Mouse (Mus musculus) hematopoietic stem cell, adult 5-6 weeks (primary cell): ENCODE measurements around the gene Hspb6. TPM values are rescaled to one million over a fixed set of nuclear protein-coding genes. Genes with fewer than 3 reads are reported as not detected.

Experiments used
- ATAC-seq, 2 experiments: fragments of 125-278 bp in 1 of 2; replicated peaks in 1 of 2; 2 replicates each; pipeline ENCODE4 v1.8.0; 2016 to 2017; ENCODE audit warnings: inconsistent platforms in 2 of 2, mild to moderate bottlenecking in 2 of 2, moderate number of reproducible peaks in 2 of 2, low read depth in 1 of 2, moderate TSS enrichment in 1 of 2; ENCODE audit not compliant: low FRiP score in 2 of 2, poor library complexity in 2 of 2, severe bottlenecking in 2 of 2, insufficient read depth in 1 of 2, low TSS enrichment in 1 of 2
- total RNA-seq: library from RNA; stranded (forward); fragments of 172-1452, 232-1000 nt; gene quantifications from 2 replicates; pipeline ENCODE4 v1.2.3, GENCODE M21; 2017

Hspb6 gene
- 1.6 and 2.7 TPM in 2 replicates for total RNA-seq

- peak; percentile 86 to 92 for ATAC-seq
Observed at GRCm38 (mm10) chr7:30552102-30553020, at the start of gene Hspb6, which contains the start of gene Proser3. Gene Hspb6 (plus strand): TSS chr7:30552178. Gene Proser3 (minus strand): TSS chr7:30552299.

- no peak for ATAC-seq
Observed at GRCm38 (mm10) chr7:30508061-30508460, 43.9 kb upstream of the Hspb6 start.

- ATAC-seq: no peak
Observed at GRCm38 (mm10) chr7:30515003-30515760, 36.8 kb upstream of the Hspb6 start.

GRCm38 (mm10) chr7:30518325-30518724 lies 33.7 kb upstream of the Hspb6 start:
- ATAC-seq: no peak

GRCm38 (mm10) chr7:30520396-30520795 lies 31.6 kb upstream of the Hspb6 start:
- no peak for ATAC-seq

- ATAC-seq: no peak
Observed at GRCm38 (mm10) chr7:30520856-30521255, 31.1 kb upstream of the Hspb6 start.

GRCm38 (mm10) chr7:30522871-30523270 lies 29.1 kb upstream of the Hspb6 start:
- ATAC-seq: no peak

GRCm38 (mm10) chr7:30524487-30524886 lies 27.5 kb upstream of the Hspb6 start:
- no peak for ATAC-seq

GRCm38 (mm10) chr7:30525954-30526353 lies 26.0 kb upstream of the Hspb6 start:
- ATAC-seq: no peak

GRCm38 (mm10) chr7:30526399-30526798 lies 25.6 kb upstream of the Hspb6 start:
- no peak for ATAC-seq

- ATAC-seq: no peak
Observed at GRCm38 (mm10) chr7:30526981-30527380, 25.0 kb upstream of the Hspb6 start.

- ATAC-seq: no peak
Observed at GRCm38 (mm10) chr7:30531291-30531815, 20.6 kb upstream of the Hspb6 start.

- ATAC-seq: no peak
Observed at GRCm38 (mm10) chr7:30532931-30533330, 19.0 kb upstream of the Hspb6 start.

GRCm38 (mm10) chr7:30533941-30534632 lies 17.9 kb upstream of the Hspb6 start:
- ATAC-seq: 0 out of 4 replicates have a peak, but pooled peaks of 1 of the 2 experiments have one; percentile 1

- ATAC-seq: peak; percentile 86 to 88
Observed at GRCm38 (mm10) chr7:30534633-30535577, 17.1 kb upstream of the Hspb6 start, which contains the start of gene Arhgap33. Gene Arhgap33 (minus strand): TSS chr7:30535060.

GRCm38 (mm10) chr7:30540572-30540971 lies 11.4 kb upstream of the Hspb6 start:
- ATAC-seq: no peak
